Mouse (Mus musculus) left cerebral cortex, postnatal 25 days (tissue): ENCODE measurements around the gene Smarca1. TPM values are rescaled to one million over a fixed set of nuclear protein-coding genes. Genes with fewer than 3 reads are reported as not detected.

Experiments
- DNase-seq, 2 experiments: peaks; one replicate each; pipeline ENCODE4 v3.0.0; 2022; ENCODE audit warnings: low spot score in 2 of 2, mixed read lengths in 1 of 2
- intact Hi-C: fragments of 180-260 bp; cut with DNase I; formaldehyde crosslinking; loops from one replicate; pipeline ENCODE4 v1.15.1; 2025
- total RNA-seq, 2 experiments: library from RNA; stranded (reverse); gene quantifications; 2 replicates each; pipeline ENCODE4 v1.2.3; 2021

Gene Smarca1
- total RNA-seq = 10 to 100 TPM; 40.3 to 43.6 TPM

- intact Hi-C loops = no loop called here
- DNase-seq = peak in 1 of 2 experiments; percentile 9
Measured at GRCm38 (mm10) chrX:47892431-47893024, at the start of gene Smarca1. Gene Smarca1, minus strand, starts transcription at chrX:47892974.

DNA sequence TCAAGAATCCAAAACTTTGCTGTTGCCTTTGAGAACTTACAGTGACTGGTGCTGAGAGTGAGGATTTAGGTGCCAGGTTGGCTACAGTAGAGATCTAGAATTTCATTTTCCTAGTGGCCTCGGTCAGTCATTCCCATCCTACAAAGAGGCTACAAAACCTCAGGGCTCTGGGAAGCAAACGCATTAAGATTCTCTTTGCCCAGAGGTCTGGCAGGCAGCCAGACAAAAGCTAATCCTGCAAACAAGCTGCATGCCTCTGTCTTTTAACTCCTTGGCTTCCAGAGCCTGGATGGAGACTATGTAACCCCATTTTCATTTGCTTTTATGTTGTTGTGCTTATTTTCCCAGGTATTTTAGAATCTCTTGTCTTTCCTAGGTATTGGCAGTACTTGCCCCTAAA is 45.0 kb upstream of the Smarca1 start:
- intact Hi-C loops = no loop called here
- DNase-seq = peak in 1 of 2 experiments; percentile 14

DNA sequence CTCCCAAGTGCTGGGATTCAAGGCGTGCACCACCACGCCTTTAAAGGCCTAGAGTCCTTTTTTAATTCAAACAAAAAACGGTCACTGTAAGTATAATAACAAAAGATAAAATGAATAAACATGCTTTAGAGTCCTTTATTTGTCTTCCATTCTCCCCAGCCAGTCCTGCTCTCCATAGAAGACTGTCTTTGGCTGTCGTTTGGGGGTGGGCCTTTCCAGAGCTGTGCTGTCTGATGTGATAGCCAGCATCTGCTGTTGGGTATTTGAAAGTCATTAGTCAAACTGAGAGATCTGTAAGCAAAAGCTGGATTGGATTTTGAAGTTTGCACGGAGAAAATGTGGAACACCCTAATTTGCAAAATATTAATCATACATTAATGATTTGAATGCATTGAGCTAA is 44.1 kb upstream of the Smarca1 start:
- intact Hi-C loops = no loop called here
- no peak for DNase-seq

GRCm38 (mm10) chrX:47934352-47934751 is 41.6 kb upstream of the Smarca1 start:
- intact Hi-C loops = no loop called here

GRCm38 (mm10) chrX:47930449-47930848 is 37.7 kb upstream of the Smarca1 start:
- DNase-seq = no peak
- intact Hi-C loops = no loop called here

More at GRCm38 (mm10) chrX:47934352-47934751, 41.6 kb upstream of the Smarca1 start:
- DNase-seq = no peak

DNA sequence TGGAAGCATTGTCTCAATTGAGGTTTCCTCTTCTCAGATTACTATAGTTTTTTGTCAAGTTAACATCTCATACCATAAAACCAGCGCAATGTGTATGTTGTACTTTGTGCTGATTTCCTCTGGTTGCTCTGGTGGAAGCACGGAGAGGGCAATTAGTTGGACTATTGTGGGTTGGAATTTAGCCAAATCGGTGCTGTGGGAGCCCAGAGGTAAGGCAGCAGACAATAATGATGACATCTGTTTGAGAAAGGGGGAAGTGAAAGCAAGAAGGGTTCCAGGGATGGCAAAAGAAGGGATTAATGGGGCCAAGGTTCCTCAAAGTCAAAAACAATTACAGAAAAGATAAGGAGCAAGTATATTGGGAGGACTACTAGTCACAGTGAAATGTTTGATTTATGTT is 35.2 kb upstream of the Smarca1 start:
- DNase-seq = no peak
- intact Hi-C loops = no loop called here

DNA sequence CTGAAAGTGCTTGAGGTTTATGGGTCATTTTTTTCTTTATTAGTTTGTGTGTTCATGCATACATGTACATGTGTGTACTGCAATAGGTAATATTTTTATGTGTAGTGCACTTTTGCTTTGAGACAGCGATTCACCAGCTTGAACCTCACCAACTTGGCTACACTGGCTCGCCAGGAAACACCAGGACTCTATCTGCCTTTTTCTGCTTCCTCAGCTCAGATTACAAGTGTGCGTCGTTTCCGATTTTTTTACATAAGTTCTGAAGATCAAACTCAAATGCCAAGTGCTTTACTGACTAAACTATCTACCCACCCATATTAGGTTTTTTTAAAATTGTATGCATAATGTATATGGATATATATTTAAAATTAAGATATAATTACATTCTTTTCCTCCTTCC is 27.8 kb upstream of the Smarca1 start:
- DNase-seq = no peak
- intact Hi-C loops = no loop called here

DNA sequence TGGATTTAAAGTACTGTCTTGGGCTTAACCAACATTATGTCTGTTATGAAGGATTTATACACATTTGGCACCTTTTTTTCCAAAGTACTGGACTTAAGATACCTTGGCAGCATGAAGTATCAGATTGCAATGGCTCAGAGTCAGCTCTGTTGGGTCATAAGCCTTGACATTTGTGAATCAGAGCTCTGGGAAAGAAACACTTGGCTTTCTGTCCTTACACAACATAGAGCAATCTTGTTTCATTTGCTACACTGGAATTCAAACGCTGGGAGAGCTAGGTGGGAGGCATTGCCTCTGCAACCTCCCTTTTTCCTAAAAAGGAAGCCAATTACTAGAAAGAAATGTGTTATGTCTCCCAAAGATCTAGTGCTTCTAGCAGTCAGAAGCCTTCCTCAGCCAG is 24.1 kb upstream of the Smarca1 start:
- intact Hi-C loops = no loop called here

DNA sequence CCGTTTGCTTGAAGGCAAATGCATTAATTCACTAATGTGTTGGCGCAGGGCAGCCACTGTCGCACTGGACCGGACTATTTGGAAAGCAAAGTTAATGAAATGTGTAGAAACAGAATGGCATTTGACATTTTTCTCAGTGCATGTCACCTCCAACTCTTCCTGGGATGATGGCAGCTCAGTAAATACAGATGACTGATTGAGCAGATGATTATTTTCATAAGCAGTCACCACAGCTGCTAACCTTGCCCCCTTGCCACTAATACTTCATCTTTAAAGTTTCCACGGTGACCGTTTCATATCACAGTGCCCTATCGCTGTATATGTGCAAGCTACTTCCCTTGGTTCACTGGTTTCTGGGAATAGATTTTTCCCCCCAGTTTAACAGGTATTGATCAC is 20.8 kb upstream of the Smarca1 start:
- DNase-seq = no peak
- intact Hi-C loops = no loop called here

More for the DNA sequence above, 24.1 kb upstream of the Smarca1 start:
- DNase-seq = peak in 1 of 2 experiments; percentile 27

DNA sequence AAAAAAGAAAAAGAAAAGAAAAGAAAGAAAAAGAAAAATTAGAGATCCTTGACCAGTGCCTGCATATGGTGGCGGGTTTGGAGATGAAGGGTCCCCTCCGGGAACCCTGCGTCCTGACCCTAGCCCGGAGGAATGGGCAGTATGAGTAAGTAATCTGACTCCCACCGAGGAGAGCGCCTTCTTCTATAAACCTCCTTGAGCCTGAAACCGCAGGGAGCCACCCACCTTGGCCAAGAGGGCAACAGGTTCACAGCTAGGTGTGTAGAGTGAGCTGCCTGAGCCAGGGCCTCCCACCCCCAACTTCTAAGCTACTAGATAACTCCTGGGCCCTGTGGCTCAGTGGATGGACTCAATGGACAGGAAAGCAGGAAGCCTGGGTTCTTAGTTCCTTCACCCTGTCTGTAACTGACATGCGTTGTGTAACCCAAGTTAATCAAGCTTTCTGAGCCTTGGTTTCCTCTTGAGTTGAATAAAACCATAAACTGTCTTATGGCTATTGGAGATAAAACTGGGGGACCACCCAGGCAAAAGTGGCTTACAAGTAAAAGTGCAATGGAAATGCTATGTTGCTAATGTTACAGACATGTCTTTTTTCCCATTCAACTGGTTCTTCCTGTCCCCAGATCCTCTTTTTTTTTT is 20.2 kb upstream of the Smarca1 start:
- no peak for DNase-seq
- intact Hi-C loops = no loop called here

DNA sequence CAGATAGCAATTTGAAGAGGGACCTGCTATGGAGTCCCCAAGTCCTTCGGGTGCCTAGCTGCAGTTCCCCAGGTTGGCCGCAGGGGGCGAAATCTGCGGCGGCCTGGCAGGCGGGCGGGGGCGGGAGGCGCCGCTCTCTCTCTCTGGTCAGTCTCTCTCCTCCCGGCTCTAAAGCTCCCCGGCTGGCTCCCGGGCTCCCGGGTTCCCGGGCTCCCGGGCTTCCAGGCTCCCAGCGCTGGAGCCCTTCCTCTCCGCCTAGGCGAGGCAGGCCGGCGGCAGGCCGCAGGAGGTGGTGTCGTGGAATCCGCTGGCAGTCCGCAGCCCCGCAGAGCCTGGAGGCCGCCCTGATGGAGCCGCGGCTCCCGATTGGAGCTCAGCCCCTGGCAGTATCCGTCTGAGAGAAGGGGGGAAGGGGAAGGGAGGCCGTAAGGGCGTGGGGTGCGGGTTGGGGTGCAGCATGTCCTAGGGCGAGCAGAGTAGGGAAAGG is 19.6 kb upstream of the Smarca1 start, which contains the start of gene Ocrl:
Ocrl (plus strand) TSS at position 82 of the 487 bp plus-strand sequence.
- DNase-seq = peak; percentile 55 to 70
- intact Hi-C loops = no loop called here

DNA sequence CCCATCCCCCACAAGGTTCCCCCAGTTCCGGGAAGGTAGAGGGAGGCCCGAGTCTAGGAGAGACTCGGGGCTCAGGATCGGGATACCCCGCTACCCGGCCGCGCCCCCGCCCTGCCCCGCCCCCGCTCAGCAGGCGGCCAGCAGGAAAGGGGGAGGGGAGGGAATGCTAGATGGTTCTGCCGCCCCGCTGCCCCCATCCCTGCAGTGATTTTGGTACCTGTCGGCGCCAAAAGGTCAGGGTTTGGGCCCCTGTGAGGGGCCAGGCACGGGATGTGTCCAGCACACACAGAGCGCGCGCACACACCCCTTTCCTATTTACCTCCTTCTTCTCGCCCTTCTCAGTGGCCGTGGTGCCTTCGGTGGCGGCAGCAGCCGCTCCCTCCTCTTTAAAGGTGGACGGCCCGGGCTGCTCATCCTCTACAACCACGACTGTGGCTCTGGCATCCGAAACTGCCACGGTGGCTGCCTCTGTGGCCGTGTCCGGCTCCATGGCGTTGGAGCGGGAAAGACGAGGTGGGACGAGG is 805 bp downstream of the Smarca1 start:
- DNase-seq = no peak
- intact Hi-C loops = no loop called here

DNA sequence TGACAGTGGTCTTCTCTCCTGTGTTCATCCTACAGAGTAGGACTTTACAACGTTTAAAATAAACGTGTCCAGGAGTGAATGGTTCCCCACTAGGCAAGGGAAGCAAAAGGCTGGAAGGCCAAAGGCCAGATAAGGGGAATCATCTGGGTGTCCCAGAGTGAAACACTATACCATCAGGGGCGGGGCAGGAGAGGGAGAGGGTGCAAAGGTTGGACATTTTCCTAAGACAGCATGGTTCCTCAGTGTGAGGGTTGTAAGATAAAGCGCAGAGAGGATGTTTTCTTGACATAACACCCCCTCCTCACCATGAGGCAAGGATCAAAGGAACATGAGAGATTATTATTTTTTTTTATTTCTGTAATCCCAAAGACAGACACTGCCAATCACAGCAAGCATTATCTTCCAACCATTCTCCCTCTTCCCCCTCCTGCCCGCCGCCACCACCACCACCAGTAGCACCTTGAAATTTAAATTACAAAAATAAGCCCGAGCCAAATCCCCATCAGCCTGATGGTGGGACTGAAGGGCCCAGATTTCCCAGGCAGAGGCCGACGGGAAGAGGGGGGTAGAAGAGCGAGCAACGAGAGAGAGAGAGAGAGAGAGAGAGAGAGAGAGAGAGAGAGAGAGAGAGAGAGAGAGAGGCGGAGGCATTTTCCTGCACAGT is 1.4 kb downstream of the Smarca1 start:
- intact Hi-C loops = no loop called here
- peak; percentile 10 to 24 for DNase-seq

GRCm38 (mm10) chrX:47887401-47887800 is 5.4 kb downstream of the Smarca1 start:
- DNase-seq = no peak
- intact Hi-C loops = no loop called here

GRCm38 (mm10) chrX:47882813-47883212 is 10.0 kb downstream of the Smarca1 start:
- intact Hi-C loops = no loop called here
- DNase-seq = no peak

GRCm38 (mm10) chrX:47880052-47880451 is 12.7 kb downstream of the Smarca1 start:
- no peak for DNase-seq
- intact Hi-C loops = no loop called here

- no peak for DNase-seq
- intact Hi-C loops = no loop called here
Measured at GRCm38 (mm10) chrX:47858544-47858943, 34.2 kb downstream of the Smarca1 start.

DNA sequence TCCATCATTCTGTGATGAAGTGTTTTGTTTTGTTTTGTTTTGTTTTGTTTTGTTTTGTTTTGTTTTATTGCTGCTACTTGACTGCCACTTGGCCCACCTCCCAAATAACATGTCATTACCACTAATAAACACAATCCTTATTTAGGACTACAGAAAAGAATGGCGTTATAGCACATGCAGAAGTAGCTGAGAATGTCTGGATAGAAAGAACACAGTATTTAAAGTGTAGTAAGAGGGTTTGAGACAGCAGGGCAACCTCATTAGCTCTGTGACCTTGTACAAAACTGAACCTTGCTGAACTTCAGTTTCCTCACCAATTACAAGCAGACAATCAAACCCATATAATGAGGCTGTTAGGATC is 57.0 kb downstream of the Smarca1 start:
- DNase-seq = no peak
- intact Hi-C loops = no loop called here

- DNase-seq = no peak
- intact Hi-C loops = no loop called here
Measured at GRCm38 (mm10) chrX:47835098-47835834, 57.5 kb downstream of the Smarca1 start.

DNA sequence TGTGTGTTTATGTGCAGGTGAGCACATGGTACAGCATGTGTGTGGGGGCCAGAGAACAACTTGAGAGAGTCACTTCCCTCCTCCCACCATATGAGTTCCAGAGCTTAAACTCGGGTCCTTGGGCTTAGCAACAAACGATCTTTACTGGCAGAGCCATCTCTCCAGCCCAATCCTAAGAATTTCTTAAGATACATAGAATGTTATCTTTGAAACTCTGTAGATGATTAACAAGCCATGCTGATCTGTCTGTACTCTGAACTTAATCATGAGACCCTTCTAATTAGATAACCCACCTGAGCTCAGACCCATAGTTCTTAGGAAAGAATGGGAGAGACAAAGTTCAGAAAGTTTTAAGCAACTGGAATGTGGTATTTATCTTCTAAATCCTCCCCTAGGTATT is 59.3 kb downstream of the Smarca1 start:
- intact Hi-C loops = no loop called here
- DNase-seq = no peak
